Mouse (Mus musculus): ENCODE data around the gene Erg. TPM values are rescaled to one million over a fixed set of nuclear protein-coding genes. Genes with fewer than 3 reads are reported as not detected.

The Erg gene
- total and polyA plus RNA-seq, 3 experiments = 0.11 to 0.81 (median 0.34) TPM

DNA sequence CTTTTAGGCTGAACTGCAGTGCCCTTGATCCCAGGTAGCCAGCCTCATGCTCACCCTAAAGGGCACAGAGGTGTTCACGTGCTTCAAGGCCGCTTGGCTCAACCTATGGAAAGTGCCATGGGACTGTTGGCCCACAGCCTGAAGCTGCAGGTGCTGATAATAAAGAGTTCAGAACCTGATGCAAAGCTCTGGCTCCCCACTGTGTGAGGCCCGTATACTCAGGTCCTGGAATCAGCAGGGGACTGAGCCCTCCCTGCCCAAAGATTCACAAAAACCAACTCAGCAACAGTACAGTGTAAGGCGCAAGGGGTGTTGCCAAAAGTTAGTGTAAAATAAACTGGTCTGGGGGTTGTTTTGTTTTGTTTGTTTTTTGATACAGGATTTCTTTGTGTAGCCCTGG, 36.7 kb upstream of the Erg start:
- Histone ChIP-seq H3K4me2 (ENCODE audit: insufficient read depth, low read depth, poor library complexity, severe bottlenecking) (no peak overlapping the region), H3K27me3 (replicated peaks) (no peaks in the 10 kb centered on the region), H3K4me1 (ENCODE audit: control insufficient read depth in 1 of 2, insufficient read depth in 2 of 2) (peaks cover 0 to 10% of the 10 kb centered on the region in 2 experiments; a peak in 2 of 4 replicates), H3K36me3 (replicated peaks in 1 of 2; ENCODE audit: control insufficient read depth in 1 of 2, insufficient read depth in 1 of 2, low read length in 1 of 2) (no peaks in the 10 kb centered on the region), H3K27ac (ENCODE audit: insufficient read depth, low read depth) (no peak overlapping the region), H3K4me3 (replicated peaks in 1 of 3; ENCODE audit: low read depth in 2 of 3, low read length in 2 of 3, poor library complexity in 1 of 3) (no peak overlapping the region), H3K79me2 (replicated peaks; ENCODE audit: control insufficient read depth, extremely low read depth, insufficient read depth, poor library complexity, severe bottlenecking) (no peaks in the 10 kb centered on the region), H3K9me3 (replicated peaks; ENCODE audit: low read length) (no peaks in the 10 kb centered on the region), H3K9ac (ENCODE audit: insufficient read depth, low read depth) (no peak overlapping the region)
- in situ Hi-C loops (cut with MboI; ENCODE audit: low pct_ligation_motif_present, low pct_unique_long_range_greater_than_20kb, low sequenced_read_pairs) (no loop called here), dilution Hi-C loops (cut with MboI; ENCODE audit: extremely low pct_ligation_motif_present, extremely low pct_unique_long_range_greater_than_20kb, low sequenced_read_pairs) (no loop called here)
- no peak for DNase-seq (ENCODE audit: extremely low read depth)
- TF ChIP-seq JUN (IDR thresholded peaks at IDR 0.05; ENCODE audit: insufficient read depth, low read depth, low read length) = no peak
- TF ChIP-seq PAX5 (IDR thresholded peaks at IDR 0.05; ENCODE audit: low read length) = no peak
- no peak for TF ChIP-seq CHD2 (IDR thresholded peaks at IDR 0.05; ENCODE audit: low read length)
- TF ChIP-seq ZMIZ1 (IDR thresholded peaks at IDR 0.05; ENCODE audit: low read depth, low read length) = no peak
- TF ChIP-seq TCF12 (IDR thresholded peaks at IDR 0.05; ENCODE audit: low read depth, low read length) = no peak
- TF ChIP-seq POLR2A (IDR thresholded peaks at IDR 0.05; ENCODE audit: low read depth, low read length) = no peak
- no peak for TF ChIP-seq TBP (conservative IDR thresholded peaks at IDR 0.05; ENCODE audit: low read depth, low read length)
- TF ChIP-seq ZKSCAN1 (IDR thresholded peaks at IDR 0.05; ENCODE audit: borderline replicate concordance, low read depth, low read length) = no peak
- no peak for TF ChIP-seq ETS1 (conservative IDR thresholded peaks at IDR 0.05; ENCODE audit: low read depth, low read length)
- no peak for TF ChIP-seq MYC (IDR thresholded peaks at IDR 0.05; ENCODE audit: low read depth, low read length)
- no peak for TF ChIP-seq E2F4 (IDR thresholded peaks at IDR 0.05; ENCODE audit: insufficient replicate concordance, low read depth, low read length)
- no peak for TF ChIP-seq JUND (conservative IDR thresholded peaks at IDR 0.05; ENCODE audit: low read depth, low read length)
- TF ChIP-seq IRF4 (IDR thresholded peaks at IDR 0.05; ENCODE audit: low read depth, low read length) = no peak
- no peak for TF ChIP-seq CTCF (conservative IDR thresholded peaks at IDR 0.05 in 1 of 2, IDR thresholded peaks at IDR 0.05 in 1 of 2; ENCODE audit: low read depth in 2 of 2, low read length in 2 of 2)
- no peak for TF ChIP-seq KAT2A (IDR thresholded peaks at IDR 0.05; ENCODE audit: insufficient replicate concordance, low read length)
- no peak for TF ChIP-seq RCOR1 (conservative IDR thresholded peaks at IDR 0.05; ENCODE audit: low read depth, low read length)

DNA sequence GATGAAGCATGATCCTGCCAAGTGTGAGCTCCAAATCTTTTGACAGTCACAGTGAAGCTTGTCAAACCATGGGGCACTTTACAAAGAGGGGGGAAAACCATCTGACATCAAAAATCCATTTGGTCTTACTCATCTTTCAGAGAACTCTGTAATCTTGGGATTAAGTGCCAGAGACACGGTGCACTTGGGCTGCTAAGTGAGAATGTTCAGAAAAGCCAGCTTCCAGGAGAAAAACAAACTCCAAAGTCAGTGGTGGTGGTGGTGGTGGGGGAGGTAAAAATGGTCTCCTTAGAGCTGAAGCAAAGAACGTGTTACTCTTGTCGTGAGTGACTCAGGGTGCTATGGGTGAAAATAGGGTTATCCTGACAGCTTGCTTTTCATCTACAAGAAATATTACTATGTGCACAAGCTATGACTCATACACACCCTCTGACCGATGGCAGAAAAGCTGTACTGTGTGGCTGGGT, 33.5 kb upstream of the Erg start:
- H3K4me2 ChIP-seq (ENCODE audit: insufficient read depth, low read depth, poor library complexity, severe bottlenecking) = no peak overlapping the region
- H3K4me1 ChIP-seq (ENCODE audit: control insufficient read depth in 1 of 2, insufficient read depth in 2 of 2) = peaks cover 0 to 5% of the 10 kb centered on the region in 2 experiments; a peak in 2 of 4 replicates
- no peaks in the 10 kb centered on the region for H3K36me3 ChIP-seq (replicated peaks in 1 of 2; ENCODE audit: control insufficient read depth in 1 of 2, insufficient read depth in 1 of 2, low read length in 1 of 2)
- no peaks in the 10 kb centered on the region for H3K27me3 ChIP-seq (replicated peaks)
- no peaks in the 10 kb centered on the region for H3K9me3 ChIP-seq (replicated peaks; ENCODE audit: low read length)
- in situ Hi-C loops (cut with MboI; ENCODE audit: low pct_ligation_motif_present, low pct_unique_long_range_greater_than_20kb, low sequenced_read_pairs) (no loop called here), dilution Hi-C loops (cut with MboI; ENCODE audit: extremely low pct_ligation_motif_present, extremely low pct_unique_long_range_greater_than_20kb, low sequenced_read_pairs) (no loop called here)
- no peak overlapping the region for H3K4me3 ChIP-seq (replicated peaks in 1 of 3; ENCODE audit: low read depth in 2 of 3, low read length in 2 of 3, poor library complexity in 1 of 3)
- TF ChIP-seq MAX (IDR thresholded peaks at IDR 0.05; ENCODE audit: low read length) (no peak), CTCF (conservative IDR thresholded peaks at IDR 0.05 in 1 of 2, IDR thresholded peaks at IDR 0.05 in 1 of 2; ENCODE audit: low read depth in 2 of 2, low read length in 2 of 2) (no peak), EP300 (IDR thresholded peaks at IDR 0.05; ENCODE audit: low read length) (no peak), USF2 (conservative IDR thresholded peaks at IDR 0.05; ENCODE audit: low read depth, low read length) (no peak), SIN3A (IDR thresholded peaks at IDR 0.05; ENCODE audit: low read length) (no peak), RAD21 (IDR thresholded peaks at IDR 0.05; ENCODE audit: low read depth, low read length) (no peak)
- no peak for DNase-seq (ENCODE audit: extremely low read depth)
- no peak overlapping the region for H3K27ac ChIP-seq (ENCODE audit: insufficient read depth, low read depth)
- H3K79me2 ChIP-seq (replicated peaks; ENCODE audit: control insufficient read depth, extremely low read depth, insufficient read depth, poor library complexity, severe bottlenecking) = no peaks in the 10 kb centered on the region
- no peak overlapping the region for H3K9ac ChIP-seq (ENCODE audit: insufficient read depth, low read depth)
